Mouse (Mus musculus): ENCODE results near the gene Cit. TPM values are rescaled to one million over a fixed set of nuclear protein-coding genes. Genes with fewer than 3 reads are reported as not detected.
A peak's percentile ranks its signal among the peaks of the same experiment; 100 is the strongest.

The Cit gene
- polyA plus RNA-seq, 1 experiment from 2014 or later: 5.4 TPM

DNA sequence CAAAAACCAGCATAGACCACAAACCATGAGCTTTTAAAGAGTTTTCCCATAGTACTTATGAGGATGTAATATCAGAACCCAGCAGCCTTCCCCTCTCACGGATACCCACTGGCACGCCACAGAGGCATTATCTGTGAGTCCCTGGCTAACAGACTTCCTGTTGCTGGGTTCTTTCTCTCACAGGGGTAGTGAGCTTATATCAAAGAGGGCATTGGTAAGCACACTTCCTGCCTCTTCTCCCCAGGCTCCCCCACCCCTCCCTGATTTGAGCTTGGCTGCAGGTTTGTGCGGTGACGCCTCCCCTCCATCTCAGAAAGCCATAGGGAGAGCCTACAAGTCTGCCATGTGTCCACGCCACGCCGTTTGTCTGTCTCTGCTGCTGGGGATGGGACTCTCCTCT is 184.0 kb downstream of the Cit start:
- Histone ChIP-seq H3K27ac (replicated peaks) (no peak overlapping the region), H3K4me3 (ENCODE audit: low read depth, low read length) (no peak overlapping the region), H3K9ac (ENCODE audit: low read length) (no peak overlapping the region), H3K9me3 (ENCODE audit: control insufficient read depth, low read length) (no peaks in the 10 kb centered on the region), H3K36me3 (ENCODE audit: control insufficient read depth, insufficient read depth, low read length) (no peaks in the 10 kb centered on the region), H3K27me3 (ENCODE audit: control insufficient read depth, insufficient read depth, low read length) (no peaks in the 10 kb centered on the region), H3K4me2 (replicated peaks; ENCODE audit: low read depth) (no peak overlapping the region), H3K4me1 (replicated peaks; ENCODE audit: control insufficient read depth, insufficient read depth) (no peaks in the 10 kb centered on the region)
- WGBS: 58% methylated on average over 7 of the region's 7 CpGs
- ATAC-seq (ENCODE audit: low FRiP score, low TSS enrichment) (no peak), DNase-seq (ENCODE audit: low spot score) (no peak)
- no peak for TF ChIP-seq CTCF (IDR thresholded peaks at IDR 0.05; ENCODE audit: low read depth)
- TF ChIP-seq EP300 (optimal IDR thresholded peaks at IDR 0.05): no peak

- no peak overlapping the region for H3K4me3 ChIP-seq (ENCODE audit: low read depth, low read length)
Measured at GRCm38 (mm10) chr5:116030566-116031189, 185.6 kb downstream of the Cit start.

DNA sequence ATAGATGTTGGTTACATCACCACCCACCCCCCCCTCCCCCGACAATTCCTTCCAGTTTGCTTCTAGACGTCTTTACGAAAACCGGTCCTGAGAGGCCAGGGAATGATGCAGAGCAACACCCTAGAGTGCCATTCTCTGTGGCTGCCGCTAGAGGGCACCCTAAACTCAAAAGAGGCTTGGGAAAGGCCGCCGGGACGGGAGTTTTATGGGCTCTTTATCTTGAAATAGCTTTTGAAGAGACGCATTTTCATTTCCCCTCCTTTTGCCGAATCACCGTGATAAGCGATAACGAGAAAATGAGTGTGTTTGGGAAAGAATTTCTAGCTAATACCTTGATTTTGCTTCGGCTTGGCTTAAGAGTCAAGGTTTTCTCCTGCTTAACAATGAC is 186.1 kb downstream of the Cit start:
- no peak for ATAC-seq (ENCODE audit: low FRiP score, low TSS enrichment)
- TF ChIP-seq EP300 (optimal IDR thresholded peaks at IDR 0.05) (no peak), CTCF (IDR thresholded peaks at IDR 0.05; ENCODE audit: low read depth) (peak; percentile 85)
- H3K9ac ChIP-seq (ENCODE audit: low read length): no peak overlapping the region
- no peak overlapping the region for H3K4me3 ChIP-seq (ENCODE audit: low read depth, low read length)
- H3K4me1 ChIP-seq (replicated peaks; ENCODE audit: control insufficient read depth, insufficient read depth): no peaks in the 10 kb centered on the region
- no peaks in the 10 kb centered on the region for H3K27me3 ChIP-seq (ENCODE audit: control insufficient read depth, insufficient read depth, low read length)
- H3K27ac ChIP-seq (replicated peaks): no peak overlapping the region
- 4% methylated on average over 14 of the region's 14 CpGs for WGBS
- DNase-seq (ENCODE audit: low spot score): peak; percentile 74
- no peaks in the 10 kb centered on the region for H3K9me3 ChIP-seq (ENCODE audit: control insufficient read depth, low read length)
- no peaks in the 10 kb centered on the region for H3K36me3 ChIP-seq (ENCODE audit: control insufficient read depth, insufficient read depth, low read length)
- no peak overlapping the region for H3K4me2 ChIP-seq (replicated peaks; ENCODE audit: low read depth)

More at GRCm38 (mm10) chr5:116030566-116031189, 185.6 kb downstream of the Cit start:
- no peaks in the 10 kb centered on the region for H3K9me3 ChIP-seq (ENCODE audit: control insufficient read depth, low read length)
- H3K4me1 ChIP-seq (replicated peaks; ENCODE audit: control insufficient read depth, insufficient read depth): no peaks in the 10 kb centered on the region
- no peaks in the 10 kb centered on the region for H3K27me3 ChIP-seq (ENCODE audit: control insufficient read depth, insufficient read depth, low read length)
- DNase-seq (ENCODE audit: low spot score) (no peak), ATAC-seq (ENCODE audit: low FRiP score, low TSS enrichment) (peak; percentile 55; the same call in 1 of the 2 replicates)
- no peak overlapping the region for H3K27ac ChIP-seq (replicated peaks)
- no peaks in the 10 kb centered on the region for H3K36me3 ChIP-seq (ENCODE audit: control insufficient read depth, insufficient read depth, low read length)
- 9% methylated on average over 19 of the region's 19 CpGs for WGBS
- TF ChIP-seq EP300 (optimal IDR thresholded peaks at IDR 0.05) (no peak), CTCF (IDR thresholded peaks at IDR 0.05; ENCODE audit: low read depth) (no peak)
- no peak overlapping the region for H3K9ac ChIP-seq (ENCODE audit: low read length)
- no peak overlapping the region for H3K4me2 ChIP-seq (replicated peaks; ENCODE audit: low read depth)

GRCm38 (mm10) chr5:116036465-116036864 is 191.4 kb downstream of the Cit start:
- ATAC-seq (ENCODE audit: low FRiP score, low TSS enrichment) (no peak), DNase-seq (ENCODE audit: low spot score) (no peak)
- no peak overlapping the region for H3K4me3 ChIP-seq (ENCODE audit: low read depth, low read length)
- no peaks in the 10 kb centered on the region for H3K4me1 ChIP-seq (replicated peaks; ENCODE audit: control insufficient read depth, insufficient read depth)
- no peak for TF ChIP-seq EP300 (optimal IDR thresholded peaks at IDR 0.05)
- no peak for TF ChIP-seq CTCF (IDR thresholded peaks at IDR 0.05; ENCODE audit: low read depth)
- H3K36me3 ChIP-seq (ENCODE audit: control insufficient read depth, insufficient read depth, low read length): no peaks in the 10 kb centered on the region
- H3K9me3 ChIP-seq (ENCODE audit: control insufficient read depth, low read length): no peaks in the 10 kb centered on the region
- 71% methylated on average over 16 of the region's 16 CpGs for WGBS
- H3K9ac ChIP-seq (ENCODE audit: low read length): no peak overlapping the region
- no peak overlapping the region for H3K4me2 ChIP-seq (replicated peaks; ENCODE audit: low read depth)
- no peaks in the 10 kb centered on the region for H3K27me3 ChIP-seq (ENCODE audit: control insufficient read depth, insufficient read depth, low read length)
- no peak overlapping the region for H3K27ac ChIP-seq (replicated peaks)

DNA sequence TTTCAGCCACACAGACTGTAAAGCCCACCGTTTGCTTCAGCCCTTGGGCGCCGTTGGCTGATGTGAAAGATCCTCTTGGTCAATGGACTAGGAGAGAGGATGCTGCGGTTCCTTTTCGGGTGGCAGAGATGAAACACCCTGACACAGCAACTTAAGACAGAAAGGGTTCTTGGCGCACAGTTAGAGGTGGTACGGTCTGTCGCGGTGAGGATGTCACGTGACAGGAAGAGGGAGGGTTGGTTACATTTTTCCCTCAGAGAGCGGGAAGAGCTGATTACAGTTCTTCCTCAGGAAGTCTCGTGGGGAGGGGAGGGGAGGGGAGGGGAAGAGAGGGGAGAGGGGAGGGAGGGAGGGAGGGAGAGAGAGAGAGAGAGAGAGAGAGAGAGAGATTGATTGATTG is 192.7 kb downstream of the Cit start:
- WGBS: 48% methylated on average over 12 of the region's 12 CpGs
- TF ChIP-seq CTCF (IDR thresholded peaks at IDR 0.05; ENCODE audit: low read depth) (no peak), EP300 (optimal IDR thresholded peaks at IDR 0.05) (no peak)
- no peaks in the 10 kb centered on the region for H3K27me3 ChIP-seq (ENCODE audit: control insufficient read depth, insufficient read depth, low read length)
- H3K4me2 ChIP-seq (replicated peaks; ENCODE audit: low read depth): no peak overlapping the region
- H3K4me1 ChIP-seq (replicated peaks; ENCODE audit: control insufficient read depth, insufficient read depth): no peaks in the 10 kb centered on the region
- DNase-seq (ENCODE audit: low spot score): no peak
- ATAC-seq (ENCODE audit: low FRiP score, low TSS enrichment): no peak
- H3K27ac ChIP-seq (replicated peaks): no peak overlapping the region
- no peak overlapping the region for H3K4me3 ChIP-seq (ENCODE audit: low read depth, low read length)
- H3K9me3 ChIP-seq (ENCODE audit: control insufficient read depth, low read length): no peaks in the 10 kb centered on the region
- H3K9ac ChIP-seq (ENCODE audit: low read length): no peak overlapping the region
- H3K36me3 ChIP-seq (ENCODE audit: control insufficient read depth, insufficient read depth, low read length): no peaks in the 10 kb centered on the region

GRCm38 (mm10) chr5:116039706-116040105 is 194.6 kb downstream of the Cit start:
- no peak overlapping the region for H3K27ac ChIP-seq (replicated peaks)
- ATAC-seq (ENCODE audit: low FRiP score, low TSS enrichment) (no peak), DNase-seq (ENCODE audit: low spot score) (no peak)
- H3K36me3 ChIP-seq (ENCODE audit: control insufficient read depth, insufficient read depth, low read length): no peaks in the 10 kb centered on the region
- H3K4me3 ChIP-seq (ENCODE audit: low read depth, low read length): no peak overlapping the region
- TF ChIP-seq EP300 (optimal IDR thresholded peaks at IDR 0.05) (no peak), CTCF (IDR thresholded peaks at IDR 0.05; ENCODE audit: low read depth) (no peak)
- no peak overlapping the region for H3K9ac ChIP-seq (ENCODE audit: low read length)
- WGBS: 15% methylated on average over 11 of the region's 11 CpGs
- no peaks in the 10 kb centered on the region for H3K9me3 ChIP-seq (ENCODE audit: control insufficient read depth, low read length)
- H3K27me3 ChIP-seq (ENCODE audit: control insufficient read depth, insufficient read depth, low read length): no peaks in the 10 kb centered on the region
- no peaks in the 10 kb centered on the region for H3K4me1 ChIP-seq (replicated peaks; ENCODE audit: control insufficient read depth, insufficient read depth)
- H3K4me2 ChIP-seq (replicated peaks; ENCODE audit: low read depth): peak overlapping the region; percentile 44
